Mouse (Mus musculus): ENCODE measurements around the gene Calml4.
A peak's percentile ranks its signal among the peaks of the same experiment; 100 is the strongest.

DNA sequence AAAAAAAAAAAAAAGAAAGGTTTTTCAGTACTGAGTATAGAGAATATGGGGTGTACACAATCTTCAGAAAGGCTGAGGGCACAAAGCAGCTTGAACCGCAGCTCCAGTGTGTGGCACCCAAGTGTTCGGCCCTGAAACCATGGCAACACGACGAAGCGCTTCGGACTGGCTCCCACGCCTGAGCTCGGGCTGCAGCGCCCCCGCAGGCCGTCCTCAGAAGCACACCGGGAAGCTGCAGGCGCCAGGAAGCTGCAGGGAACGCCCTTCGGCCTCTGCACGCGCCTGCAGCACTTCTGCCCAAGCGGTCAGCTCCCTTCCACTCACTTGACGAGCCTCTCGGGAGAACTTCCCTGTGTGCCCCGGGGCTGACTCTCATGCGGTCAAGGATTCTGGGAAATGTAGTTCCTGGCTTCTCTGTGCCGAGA lies 29.2 kb upstream of the Calml4 start:
- peak; percentile 96 for TF ChIP-seq CTCF (IDR thresholded peaks at IDR 0.05; ENCODE audit: control insufficient read depth, insufficient read depth, low read length)
- no peak; the same call in 1 of the 2 replicates for TF ChIP-seq POLR2A (IDR thresholded peaks at IDR 0.05; ENCODE audit: borderline replicate concordance, control insufficient read depth, low read depth, low read length)

Data from bone marrow, adult 2 months (tissue).